Mouse (Mus musculus) urinary bladder, postnatal 25 days (tissue): ENCODE data around the gene Homer1.

Experiments used
- DNase-seq: peaks from one replicate; pipeline ENCODE4 v3.0.0; 2022; ENCODE audit warnings: low spot score

Homer1 gene

DNA sequence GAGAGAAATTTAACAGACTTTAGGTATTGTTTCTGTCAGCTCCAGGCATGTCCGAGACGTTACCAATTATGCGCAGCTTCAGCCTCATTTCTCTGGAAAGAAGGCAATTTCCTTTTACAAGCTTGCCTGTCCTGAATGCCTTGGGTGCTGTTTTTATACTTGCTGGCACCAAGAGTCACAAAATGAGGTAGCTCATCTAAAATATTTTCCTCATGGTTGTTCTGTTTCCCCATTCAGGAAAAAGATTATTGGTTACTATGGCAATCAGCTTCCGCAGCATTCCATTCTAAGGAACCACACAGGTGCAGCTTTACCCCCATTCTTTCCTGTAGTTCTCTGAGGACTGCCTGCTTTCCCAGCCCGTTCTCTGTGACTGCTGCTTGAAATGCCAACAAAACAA, at the start of gene Homer1:
Gene Homer1 (plus strand): TSS at position 320 of the 400 bp plus-strand sequence.
- DNase-seq, result no peak

DNA sequence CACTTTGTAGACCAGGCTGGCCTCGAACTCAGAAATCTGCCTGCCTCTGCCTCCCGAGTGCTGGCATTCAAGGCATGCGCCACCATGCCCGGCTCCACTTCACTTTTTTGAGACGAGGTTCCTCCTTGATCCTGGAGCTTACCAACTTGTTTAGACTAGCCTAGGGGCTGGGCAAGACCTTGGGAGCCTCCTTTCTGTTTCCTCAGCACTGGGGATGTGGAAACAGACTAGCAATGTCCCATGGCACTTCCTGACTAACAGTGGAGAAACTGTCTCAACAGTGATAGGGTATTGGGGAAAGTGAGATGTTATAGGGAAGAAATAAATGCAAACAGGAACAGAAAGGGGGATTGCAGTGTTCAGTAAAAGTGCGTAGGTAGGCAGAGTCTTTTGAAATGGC, 47.7 kb upstream of the Homer1 start:
- no peak for DNase-seq

DNA sequence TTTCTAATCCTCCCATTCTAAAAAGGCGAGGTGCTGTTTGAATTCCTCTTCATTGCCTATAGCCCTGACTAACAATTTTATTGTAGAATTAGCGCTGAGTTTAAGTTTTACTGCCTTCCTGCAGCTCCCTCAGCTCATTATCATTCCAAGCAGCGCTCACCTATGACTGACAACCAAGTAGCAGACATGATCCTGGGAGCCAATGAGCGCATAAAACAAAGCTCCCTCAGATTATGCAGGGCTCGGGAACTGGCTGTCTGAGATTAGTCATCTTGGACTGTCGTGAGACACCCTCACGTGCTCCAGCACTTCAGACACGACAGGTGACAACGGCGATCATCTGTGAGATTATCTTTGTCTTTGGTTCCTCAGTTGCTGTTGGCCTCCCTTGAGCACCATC, 47.3 kb upstream of the Homer1 start:
- DNase-seq, result no peak

DNA sequence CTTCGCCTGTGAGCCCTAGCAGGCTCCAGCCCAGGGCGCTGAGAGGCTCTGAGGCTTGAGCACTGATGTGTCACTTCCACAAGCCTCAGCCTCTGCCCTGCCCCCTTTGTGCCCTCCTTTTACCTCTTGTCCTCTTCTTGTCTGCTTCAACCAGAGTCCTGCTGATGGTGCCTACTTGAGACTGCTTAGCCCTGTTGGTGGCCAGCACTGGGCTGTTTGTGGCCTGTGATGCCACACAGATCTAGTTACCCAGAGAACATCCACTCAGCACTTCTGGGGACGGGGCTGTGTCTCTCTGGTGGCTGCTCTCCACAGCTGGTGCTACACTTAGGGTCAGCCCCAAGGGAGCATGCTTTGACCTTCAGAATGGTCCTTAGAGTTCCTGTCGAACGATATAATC, 46.5 kb upstream of the Homer1 start:
- DNase-seq, result no peak

DNA sequence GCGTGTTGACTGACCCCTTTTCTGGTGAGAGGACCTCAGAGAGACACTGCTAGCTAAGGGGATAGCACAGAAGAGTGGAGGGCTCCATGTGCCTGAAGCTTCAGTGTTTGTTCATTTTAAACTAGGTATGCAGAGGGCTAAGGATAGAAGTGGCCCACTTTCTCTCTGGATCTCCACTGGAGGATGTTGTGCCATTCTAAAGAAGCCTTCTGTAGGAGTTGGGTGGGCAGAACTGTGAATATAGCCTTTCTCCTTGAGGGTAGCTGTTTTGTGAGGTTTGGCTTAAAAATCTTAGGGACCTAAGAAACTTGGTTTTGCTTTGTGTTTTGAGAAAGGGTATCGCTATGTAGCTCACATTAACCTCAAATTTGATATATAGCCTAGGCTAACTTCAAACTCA, 32.3 kb upstream of the Homer1 start:
- DNase-seq, result no peak

DNA sequence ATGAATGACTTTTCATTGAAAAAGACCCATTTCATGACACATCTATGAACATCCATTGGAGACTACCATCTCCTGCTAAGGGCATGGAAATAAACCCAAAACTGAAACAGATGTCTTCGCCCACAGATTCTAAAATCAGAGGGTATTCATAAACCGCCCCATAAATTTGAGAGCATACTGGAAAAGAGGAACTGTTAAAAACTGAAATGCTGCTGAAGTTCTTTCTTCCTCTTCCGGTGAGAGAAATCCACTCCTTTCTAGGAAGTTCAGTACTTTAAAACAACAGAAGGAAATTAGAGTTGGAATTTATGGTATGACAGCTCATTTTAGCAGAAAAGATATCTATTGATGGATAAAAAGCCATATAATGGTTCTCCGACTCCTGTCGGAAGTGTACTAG, 1.1 kb downstream of the Homer1 start:
- DNase-seq, result no peak

DNA sequence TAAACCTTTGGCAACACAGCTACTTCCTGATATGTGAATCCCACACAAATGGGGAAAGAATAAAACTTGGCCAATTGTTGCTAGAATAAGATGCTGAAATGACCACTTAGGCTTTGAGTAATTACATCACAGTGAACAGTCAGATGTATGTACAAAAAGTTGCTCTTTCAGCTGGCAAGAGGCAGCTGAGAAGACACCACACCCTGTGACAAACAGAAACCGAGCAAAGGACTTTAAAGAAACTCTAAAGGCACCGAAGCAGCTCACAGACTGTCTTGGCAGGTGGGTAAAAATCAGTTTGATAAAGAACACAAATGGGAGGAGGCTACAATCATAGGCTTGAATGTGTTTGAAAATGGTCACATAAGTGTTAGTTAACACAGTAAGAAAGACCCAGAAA, 1.6 kb downstream of the Homer1 start:
- no peak for DNase-seq

DNA sequence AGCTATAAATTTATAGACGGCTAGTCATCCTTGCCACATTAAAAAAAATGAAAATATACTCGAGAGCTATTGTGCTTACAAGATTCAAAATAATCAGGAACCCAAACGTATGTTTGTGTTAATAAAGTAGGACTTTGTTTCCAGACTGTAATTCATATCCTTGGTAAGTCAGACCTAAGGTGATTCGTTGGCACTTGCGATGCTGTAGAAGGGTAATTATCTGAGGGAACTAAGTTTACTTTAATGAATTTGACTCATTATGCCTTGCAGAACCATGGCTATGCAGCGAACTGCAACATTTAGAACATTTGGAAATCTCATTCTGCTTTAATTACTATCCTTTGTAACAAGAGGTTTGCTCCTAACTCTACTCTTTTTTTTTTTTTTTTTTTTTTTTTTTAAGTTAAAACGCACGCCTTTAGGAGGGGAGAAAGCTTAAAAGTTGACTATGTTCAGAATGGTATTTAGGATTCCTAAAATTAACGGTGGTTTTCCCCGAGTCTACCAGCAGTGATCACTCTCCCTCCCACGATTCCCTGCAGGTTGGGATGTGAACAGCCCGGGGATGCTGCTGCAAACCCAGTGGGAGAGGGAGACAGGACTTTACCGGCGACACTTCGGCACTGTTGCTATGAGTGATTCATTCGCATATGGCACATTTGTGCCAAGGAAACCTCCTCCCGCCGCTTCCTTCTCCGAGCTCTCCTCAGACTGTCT, 3.6 kb downstream of the Homer1 start:
- DNase-seq, result no peak

DNA sequence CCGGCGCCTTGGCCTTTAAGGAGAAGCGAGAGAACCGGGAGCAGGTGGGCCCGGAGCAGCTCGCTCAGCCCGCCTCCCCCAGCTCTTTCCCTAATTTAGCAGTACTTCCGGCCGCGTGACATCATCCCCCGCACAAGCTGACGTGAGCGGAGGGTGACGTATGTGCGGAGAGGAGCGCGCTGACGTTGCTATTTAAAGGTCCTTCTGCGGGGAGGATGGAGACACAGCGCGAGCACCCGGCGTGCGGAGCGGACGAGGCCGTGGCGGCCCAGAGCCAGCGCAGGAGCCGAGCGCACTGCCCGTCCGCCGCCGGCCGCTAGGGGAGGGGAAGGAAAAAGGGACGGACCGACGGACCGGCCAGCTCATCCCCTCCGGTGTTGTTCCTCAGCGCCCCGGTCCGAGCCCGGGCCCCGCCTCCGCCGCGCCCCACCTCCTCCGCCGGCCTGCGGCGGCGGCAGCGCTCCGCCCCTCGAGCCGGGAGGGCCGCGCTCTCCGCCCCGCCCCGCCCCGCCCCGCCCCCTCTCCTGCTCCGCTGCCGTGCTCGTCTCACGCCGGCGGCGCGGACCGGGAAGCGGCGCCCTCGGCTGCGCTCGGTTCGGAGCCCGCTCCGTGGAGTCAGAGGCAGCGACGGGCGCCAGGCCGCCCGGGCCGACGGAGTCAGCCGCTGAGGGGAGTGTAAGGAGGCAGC, 4.3 kb downstream of the Homer1 start:
- peak; percentile 90 for DNase-seq

DNA sequence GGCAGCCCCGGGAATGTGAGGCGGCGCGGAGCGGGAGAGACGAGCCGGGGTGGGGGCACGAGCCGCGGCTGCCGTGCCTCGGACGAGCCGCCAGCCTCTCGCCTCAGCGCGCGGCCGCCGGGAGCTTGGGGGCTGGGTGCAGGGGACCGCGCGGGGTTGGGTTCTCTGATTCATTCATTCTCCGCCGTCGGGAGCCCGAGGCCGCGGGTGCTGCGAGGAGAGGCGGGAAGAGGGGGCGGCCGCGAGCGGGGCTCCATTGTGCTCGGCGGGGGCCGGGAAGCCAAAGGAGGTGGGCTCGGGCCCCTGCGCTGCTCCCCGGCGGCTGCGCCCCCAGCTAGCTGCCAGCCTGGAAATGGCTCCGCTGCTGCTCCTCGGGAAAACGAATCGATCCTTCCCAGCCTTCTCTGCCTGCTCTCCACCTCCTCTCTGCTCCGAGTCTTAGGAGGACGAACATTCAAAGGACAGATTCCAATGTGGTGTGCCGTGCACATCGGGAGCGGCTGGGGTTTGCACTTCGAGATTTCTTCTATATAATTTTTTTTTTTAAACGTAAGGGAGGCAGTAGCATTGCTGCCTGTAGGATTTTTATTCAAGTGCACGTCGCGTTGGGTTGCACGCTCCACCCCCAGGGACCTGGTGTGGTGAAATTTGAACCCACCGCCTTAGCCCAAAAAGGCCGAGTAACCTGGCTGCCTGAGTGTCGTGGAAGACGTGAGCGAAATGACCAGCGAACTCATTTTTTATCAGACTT, 5.0 kb downstream of the Homer1 start:
- no peak for DNase-seq

DNA sequence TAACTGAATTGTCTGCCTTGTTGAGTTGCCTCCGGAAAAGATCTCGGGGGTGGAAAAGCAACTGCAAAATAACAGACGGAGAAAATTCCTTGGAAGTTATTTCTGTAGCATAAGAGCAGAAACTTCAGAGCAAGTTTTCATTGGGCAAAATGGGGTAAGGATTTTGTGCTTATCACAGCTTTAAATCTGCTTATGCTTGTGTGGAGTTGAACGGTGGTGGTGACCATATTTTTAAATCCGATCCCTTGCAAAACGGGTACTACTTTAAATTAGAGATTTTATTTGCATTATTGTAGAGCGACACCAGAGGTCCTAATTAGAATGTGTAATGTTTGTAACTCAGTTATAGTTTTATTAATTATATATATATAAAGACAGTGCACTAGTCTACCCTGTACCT, 5.7 kb downstream of the Homer1 start:
- DNase-seq, result no peak

DNA sequence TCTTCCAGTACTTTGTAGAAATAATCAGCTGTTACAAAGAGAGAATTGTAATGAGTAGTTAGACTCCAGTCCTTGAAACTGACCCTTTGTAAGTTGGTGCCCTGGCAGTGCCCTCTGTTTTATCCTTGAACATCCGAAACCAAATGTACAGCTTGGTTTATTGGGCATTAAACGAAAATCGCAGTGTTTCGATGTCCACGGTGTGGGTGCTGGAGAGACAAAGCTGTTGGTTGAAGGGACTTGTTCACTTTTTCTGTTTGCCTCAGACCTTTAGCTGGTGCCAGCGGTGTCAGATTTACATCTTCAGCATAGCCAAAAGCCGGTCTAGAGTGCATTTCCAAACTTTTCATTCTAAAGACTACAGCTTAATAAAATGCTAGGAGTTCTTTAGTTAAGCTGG, 6.2 kb downstream of the Homer1 start:
- no peak for DNase-seq

DNA sequence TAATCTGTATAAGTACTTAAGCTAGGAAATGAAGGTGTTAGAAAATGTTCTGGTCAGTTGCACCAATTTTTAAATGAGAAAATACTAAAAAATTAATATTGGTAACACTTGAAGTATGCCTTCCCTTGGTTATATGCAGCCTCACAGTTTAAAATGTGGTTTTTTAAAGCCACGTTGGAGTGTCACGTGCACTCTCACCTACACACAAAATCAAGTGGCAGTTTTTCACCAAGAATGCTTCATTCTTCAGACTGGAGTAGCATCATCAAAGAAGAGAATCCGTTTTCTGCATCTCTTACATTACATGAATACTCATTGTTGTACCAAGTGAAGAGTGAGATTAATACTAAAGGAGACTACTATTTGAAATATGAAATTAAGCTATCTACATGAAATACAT, 7.1 kb downstream of the Homer1 start:
- DNase-seq, result no peak

DNA sequence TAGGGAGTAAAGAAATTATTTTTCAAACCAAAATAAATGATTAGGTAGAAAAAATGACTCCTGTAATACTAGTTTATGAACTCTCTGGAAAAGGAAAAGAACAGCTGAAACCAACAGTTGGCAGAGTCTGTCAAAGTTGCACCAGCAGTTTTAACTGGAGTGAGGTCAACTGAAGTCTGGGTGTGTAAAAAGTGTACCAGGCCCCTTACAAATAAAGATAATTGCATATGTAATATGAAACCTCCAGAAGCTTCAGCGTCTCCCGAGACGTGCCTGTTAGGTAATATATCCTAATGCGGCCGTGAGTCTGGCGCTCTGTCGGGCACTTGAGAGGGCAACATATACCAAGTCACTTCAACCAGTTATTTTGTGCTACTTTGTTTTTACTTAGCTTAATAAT, 8.3 kb downstream of the Homer1 start:
- DNase-seq, result no peak

DNA sequence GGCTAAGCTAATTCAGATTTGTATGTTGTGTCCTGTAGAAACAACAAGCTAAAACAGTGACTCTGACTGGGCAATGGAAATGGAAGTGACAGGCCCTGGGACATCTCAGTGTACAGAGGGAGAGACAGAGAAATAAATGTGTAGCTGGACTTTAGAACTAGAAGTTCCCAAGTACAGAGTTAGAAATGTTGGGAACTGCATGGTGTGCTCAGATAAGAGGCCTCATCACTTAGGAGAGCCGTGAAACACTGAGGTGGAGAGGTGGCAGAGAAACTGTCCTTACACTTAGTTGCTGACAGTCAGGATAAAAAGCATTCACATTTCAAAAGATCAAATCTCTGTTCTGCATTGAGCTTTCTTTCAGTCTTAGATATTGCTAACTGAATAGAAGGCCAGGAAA, 9.9 kb downstream of the Homer1 start:
- no peak for DNase-seq

DNA sequence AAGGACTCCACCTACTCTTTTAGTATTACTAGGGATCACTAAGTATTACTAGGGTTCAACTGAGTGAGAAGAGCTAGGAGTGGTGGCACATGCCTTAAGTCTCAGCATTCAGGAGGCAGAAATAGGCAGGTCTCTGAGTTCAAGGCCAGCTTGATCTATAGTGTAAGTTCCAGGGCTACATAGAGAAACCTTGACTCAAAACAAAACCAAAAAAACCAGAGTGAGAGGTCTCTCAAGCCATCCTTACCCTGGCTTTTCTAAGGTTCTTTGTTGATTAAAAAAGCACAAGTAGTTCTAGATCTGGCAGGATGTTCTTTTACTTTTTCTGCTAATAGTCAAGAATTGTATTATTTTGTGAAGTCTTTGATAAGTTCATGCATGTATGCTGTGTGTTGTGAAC, 13.1 kb downstream of the Homer1 start:
- no peak for DNase-seq

DNA sequence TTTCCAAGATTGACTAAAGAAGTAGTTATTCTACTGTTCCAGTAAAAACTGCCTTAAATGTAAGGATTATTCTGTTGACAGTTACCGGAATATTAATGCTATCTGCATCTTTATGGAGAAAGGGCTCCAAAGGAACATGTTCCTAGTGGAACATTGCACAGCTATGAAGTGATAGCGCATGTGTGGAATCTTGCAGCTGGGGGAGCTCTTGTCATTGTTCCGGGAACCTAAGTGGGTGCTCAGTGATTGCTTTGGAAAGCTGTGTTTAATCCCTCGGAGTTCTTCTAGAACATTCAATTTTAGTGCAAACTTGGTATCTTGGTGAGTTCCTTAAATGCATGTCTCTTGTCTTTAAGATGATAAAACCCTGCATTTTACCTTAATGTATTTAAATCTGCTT, 14.9 kb downstream of the Homer1 start:
- DNase-seq, result no peak

DNA sequence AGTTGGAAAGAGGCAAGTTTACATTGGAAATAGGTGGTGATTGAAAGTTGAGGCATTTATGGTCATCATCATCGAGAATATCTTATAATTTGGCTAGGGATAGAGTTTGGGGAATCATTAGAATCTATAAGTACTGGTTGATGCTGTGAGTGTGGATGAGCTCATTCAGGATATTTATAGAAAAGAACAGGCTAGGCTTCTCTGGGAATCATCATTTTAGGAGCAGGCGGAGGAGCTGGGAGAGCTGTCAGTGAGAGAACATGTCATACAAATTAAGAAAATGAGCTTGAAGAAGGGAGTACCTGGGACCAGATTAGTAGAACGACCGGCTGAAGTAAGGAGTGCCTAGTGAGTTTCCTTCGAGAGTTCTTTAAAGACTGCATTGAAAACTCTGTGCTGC, 20.7 kb downstream of the Homer1 start:
- no peak for DNase-seq

DNA sequence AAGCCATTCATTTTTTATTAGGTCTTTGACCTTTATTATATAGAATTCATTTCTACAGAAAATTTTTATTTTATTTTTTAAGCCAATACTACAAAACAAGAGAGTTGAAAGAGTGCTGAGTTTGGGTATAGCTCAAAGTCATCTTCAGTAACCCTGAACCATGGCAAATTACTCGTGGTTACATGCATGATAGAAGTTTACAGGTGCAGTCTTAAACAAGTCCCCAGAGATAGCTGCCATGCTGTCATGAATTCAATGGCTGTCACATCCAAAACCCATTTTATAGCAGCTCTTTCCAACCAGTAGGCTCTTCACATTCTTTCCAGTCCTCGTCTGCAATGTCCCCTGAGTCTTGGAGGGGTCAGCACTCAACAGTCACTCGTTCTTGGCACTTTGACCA, 26.9 kb downstream of the Homer1 start:
- DNase-seq, result no peak

DNA sequence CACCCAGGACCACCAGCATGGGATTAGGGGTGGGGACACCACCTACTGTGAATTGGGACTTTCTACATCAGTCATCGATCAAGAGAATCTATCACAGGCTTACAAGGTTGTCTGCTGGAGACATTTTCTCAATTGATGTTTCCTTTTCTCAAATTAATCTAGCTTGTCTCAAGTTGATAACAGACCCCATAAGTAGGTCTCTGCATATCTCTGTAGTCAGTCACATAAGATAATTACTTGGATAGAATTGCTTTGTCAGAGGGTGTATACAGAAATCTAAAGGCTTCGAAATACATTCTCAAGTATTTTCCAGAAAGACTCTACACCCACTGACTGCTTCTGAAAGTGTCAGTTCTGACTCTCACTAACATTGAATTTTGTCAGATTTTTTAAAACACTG, 32.3 kb downstream of the Homer1 start:
- DNase-seq, result no peak

DNA sequence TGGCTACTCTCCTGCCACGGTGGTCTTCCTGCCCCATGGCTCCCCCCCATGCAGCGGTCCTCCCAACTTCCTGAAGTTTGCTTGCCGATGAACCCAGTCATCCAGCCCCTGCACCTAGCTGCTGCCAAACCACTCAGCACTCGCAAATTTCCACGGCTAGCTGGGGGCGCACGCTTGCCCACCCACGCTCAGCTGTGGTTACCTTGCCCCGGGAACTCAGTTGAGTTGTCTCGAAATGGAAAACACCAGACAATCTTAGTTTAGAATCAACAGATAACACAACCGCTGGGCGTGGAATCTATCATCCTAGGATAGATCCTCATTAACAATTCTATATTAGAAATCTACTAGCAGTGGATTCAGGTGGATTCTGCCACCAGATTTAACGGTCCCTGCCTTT, 33.1 kb downstream of the Homer1 start:
- no peak for DNase-seq

DNA sequence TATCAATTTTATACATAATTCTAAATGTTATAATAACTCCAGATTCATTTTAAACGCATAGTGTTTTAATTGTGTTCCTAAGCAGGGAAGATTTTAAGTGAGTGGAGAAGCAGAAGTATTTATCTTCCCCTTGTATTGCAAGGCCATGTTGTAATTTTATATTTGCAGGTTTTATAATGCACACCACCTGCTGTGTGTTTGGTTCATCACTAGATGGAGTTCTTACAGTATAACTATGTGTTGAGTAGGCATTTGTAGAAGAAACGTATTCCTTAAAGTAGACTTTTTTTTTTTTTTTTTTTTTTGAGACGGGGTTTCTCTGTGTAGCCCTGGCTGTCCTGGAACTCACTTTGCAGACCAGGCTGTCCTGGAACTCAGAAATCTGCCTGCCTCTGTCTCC, 35.9 kb downstream of the Homer1 start:
- DNase-seq, result no peak

DNA sequence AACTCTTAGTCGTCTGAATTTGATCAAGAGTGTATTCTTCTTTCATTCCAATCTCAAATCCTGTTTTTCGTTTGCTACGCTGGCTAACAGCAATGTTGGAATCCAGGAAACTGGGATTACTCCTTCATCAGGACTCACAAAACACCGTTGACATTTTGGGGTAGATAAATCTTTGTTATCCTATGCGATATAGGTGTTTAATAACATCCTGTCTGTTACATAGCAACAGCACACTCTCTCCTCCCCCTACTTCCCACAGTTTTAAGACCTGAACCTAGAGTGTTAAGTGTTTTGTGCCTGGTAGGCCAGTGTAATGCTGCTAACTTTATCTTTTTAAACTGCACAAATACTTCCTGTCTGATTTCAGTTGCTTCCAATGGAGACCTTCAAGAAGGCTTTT, 39.0 kb downstream of the Homer1 start:
- no peak for DNase-seq
